Mouse (Mus musculus): ENCODE measurements around the gene Ggt5.

GRCm38 (mm10) chr10:75625920-75626319 lies 36.8 kb downstream of the Ggt5 start:
- TF ChIP-seq GATA1 (IDR thresholded peaks at IDR 0.05; ENCODE audit: low read length) (no peak), TAL1 (IDR thresholded peaks at IDR 0.05; ENCODE audit: low read length) (no peak)

All from erythroblast, embryonic 14.5 days (primary cell).